Mouse (Mus musculus) pancreas, adult 10 weeks (tissue): ENCODE data around the gene Dmpk. TPM values are rescaled to one million over a fixed set of nuclear protein-coding genes. Genes with fewer than 3 reads are reported as not detected.

Experiments
- polyA plus RNA-seq: library from polyadenylated mRNA; stranded (reverse); fragments of 350-450 nt; fragmentation: Illumina TruSeq; extraction: RNeasy Lipid Tissue Mini Kit (QIAGEN cat#74804); gene quantifications from one replicate; pipeline ENCODE4 v1.2.3, GENCODE M21; 2015; ENCODE audit warnings: low read depth, low replicate concordance; ENCODE audit not compliant: insufficient read depth

Dmpk gene
- 15.3 TPM for polyA plus RNA-seq

DNA sequence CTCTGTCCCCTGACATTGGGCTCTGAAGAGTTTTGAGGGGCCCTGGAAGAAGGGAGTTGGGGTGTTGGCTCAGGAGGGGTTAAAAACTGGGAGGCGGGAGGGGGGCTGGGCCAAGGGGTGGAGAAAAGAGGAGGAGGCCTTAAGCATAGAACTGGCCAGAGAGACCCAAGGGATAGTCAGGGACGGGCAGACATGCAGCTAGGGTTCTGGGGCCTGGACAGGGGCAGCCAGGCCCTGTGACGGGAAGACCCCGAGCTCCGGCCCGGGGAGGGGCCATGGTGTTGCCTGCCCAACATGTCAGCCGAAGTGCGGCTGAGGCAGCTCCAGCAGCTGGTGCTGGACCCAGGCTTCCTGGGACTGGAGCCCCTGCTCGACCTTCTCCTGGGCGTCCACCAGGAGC lies at the start of gene Dmpk:
TSS of gene Dmpk (plus strand) at position 149 of the 400 bp plus-strand sequence.

DNA sequence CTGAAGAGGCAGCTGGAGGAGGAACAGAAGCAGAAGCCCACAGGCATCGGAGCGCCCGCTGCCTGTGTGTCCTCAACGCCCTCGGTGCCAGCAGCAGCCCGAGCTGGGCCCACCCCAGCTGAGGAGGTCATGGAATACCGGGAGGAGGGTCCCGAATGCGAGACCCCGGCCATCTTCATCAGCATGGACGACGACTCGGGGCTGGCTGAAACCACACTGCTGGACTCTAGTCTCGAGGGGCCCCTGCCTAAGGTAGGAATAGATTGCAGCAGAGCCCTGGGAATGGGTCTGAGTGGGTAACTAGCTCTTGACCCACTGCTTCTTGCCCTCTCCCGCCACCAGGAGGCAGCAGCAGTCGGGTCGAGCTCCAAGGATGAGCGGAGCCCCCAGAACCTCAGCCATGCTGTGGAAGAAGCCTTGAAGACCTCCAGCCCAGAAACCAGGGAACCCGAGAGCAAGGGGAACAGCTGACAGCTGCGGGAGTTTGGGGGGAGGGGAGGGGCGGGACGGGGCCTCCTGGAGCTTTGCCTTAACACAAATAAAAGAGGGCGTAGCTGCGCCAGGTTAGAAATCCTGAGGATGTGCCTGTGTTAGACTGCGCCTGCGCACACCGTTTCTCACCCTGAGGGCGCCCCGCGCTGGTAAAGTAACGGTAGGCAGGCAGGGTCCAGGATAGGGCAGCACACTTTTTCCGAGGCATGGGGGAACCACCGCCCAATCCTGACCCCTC lies 29.4 kb upstream of the Dmpk start, which contains the start of gene Rsph6a:
TSS of gene Rsph6a (plus strand) at position 644 of the 730 bp plus-strand sequence.

DNA sequence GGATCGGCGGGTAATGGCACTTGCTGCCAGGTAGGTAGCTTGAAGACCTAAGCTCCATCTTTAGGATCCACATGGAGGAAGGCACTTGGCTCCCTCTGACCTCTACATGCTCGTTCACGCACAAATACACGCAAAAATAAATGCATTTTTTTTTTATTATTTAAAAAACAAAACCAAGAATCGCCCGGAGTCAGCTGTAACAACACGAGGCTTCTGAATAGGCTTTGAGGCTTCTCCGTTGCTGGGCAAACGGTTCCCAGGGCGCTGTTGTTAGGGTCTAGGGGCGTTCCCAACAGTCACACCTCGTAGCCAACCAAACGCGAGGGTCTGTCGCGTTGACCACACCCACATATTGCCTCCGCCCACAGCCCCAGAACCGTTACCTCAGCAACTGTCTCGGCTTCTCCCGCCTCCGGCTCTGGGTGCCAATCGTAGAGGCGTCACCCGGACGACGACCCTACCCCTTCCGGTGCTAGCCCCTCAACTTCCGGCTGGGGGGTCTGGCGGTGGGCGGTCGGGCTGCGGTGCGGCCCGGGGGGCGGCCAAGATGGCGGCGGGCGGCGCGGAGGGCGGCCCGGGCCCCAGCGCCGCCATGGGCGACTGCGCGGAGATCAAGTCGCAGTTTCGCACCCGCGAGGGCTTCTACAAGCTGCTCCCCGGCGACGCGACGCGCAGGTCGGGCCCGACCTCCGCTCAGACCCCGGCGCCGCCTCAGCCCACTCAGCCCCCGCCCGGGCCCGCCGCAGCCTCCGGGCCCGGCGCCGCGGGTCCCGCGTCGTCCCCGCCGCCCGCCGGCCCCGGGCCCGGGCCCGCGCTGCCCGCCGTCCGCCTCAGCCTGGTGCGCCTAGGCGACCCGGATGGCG lies 7.7 kb upstream of the Dmpk start, which contains the start of gene Dmwd:
TSS of gene Dmwd (plus strand) at position 505 of the 863 bp plus-strand sequence.

DNA sequence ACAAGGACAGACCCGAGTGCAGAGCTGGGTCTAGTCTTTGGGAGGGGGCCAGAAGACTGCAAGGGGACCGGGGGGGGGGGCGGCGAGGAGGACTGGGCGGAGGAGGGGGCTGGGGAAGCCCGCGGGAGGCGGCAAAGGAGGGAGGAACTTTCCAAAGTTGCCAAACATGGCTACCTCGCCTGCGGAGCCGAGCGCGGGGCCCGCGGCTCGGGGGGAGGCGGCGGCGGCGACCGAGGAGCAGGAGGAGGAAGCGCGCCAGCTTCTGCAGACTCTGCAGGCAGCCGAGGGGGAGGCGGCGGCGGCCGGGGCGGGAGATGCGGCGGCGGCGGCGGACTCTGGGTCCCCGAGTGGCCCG lies 10.8 kb downstream of the Dmpk start, which contains the start of gene Six5:
TSS of gene Six5 (plus strand) at position 124 of the 355 bp plus-strand sequence.

DNA sequence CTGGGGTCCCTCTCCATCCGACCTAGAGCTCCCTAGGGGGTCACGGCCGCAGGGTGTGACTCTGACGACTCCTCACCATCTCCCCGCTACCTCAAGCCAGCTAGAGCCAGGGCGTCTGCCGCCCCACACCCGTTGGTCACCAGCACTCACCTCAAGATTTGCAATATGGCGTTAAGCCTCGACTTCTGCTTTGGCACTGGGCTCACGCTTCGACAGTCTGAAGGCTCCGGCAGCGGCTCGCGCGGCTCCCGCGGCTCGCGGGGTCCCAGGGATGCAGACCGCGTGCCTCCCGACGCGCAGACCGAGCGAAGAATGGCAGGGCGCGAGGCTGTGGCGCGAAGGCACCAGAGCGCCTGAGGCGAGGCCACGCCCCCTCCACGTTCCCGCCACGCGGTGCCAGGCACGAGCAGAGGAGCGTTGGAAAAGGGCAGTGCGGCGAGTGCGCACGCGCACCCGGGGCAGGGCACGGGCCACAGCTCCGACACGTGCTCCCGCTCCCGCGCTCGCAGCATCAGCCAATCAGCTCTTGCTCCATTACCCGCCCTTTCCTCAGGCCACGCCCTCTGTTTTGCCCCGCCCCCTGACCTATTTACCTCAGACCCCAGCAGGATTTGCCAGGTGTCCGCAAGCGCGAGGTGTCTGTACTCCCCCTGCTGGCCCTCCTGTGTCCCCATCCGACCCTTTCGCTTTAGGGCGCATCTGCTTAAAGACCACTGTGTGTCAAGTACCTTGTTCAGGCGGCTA lies 34.6 kb downstream of the Dmpk start, which contains the start of gene Gm4969:
TSS of gene Gm4969 (minus strand) at position 341 of the 744 bp plus-strand sequence.

DNA sequence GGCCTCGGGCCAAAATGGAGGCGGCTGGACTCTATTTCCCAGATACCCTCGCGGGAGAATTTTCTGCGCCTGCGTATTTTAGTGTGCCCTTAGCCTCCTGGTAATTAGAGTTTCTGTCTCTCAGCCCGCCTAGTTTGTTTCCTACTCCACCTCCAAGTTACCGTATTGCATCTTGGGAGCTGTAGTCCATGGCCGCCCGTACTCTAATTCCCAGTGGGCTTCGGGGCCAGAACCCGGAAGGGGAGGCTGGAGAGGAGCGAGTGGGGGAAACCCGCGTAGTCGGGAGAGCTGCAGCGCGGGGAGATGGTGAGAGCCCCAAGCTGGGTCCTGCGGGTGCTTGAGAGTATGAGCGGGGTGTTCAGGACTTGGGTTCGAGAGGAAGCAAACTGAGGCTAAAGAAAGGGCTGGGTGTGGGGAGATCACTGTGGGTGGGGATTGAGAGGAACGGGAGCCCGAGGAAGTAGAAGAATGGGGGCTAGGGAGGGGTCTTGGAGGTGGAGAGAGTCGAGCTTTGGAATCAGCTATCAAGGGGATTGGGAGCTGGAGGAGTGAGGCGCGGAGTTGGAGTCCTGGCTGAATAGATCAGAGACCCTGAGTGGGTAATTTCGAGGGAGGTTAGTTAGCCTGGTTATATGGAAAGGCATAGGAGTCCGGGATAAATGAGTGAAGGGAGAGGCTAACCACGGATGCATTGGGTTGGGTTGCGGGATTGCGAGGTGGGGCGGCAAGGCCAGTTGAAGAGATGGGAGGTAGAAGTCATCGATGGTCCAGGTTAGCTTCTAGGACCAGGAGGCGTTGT lies 36.2 kb downstream of the Dmpk start, which contains the start of gene Fbxo46:
TSS of gene Fbxo46 (plus strand) at position 229 of the 799 bp plus-strand sequence.

Other genes with a start within 250 kb of the Dmpk start
- 4.3 TPM for gene Mill2, start 243.9 kb upstream of the Dmpk start, polyA plus RNA-seq
- not detected for gene Pglyrp1, start 212.5 kb upstream of the Dmpk start, polyA plus RNA-seq
- gene Ccdc61, start 173.4 kb upstream of the Dmpk start, polyA plus RNA-seq, result 4.1 TPM
- gene Nova2, start 158.0 kb upstream of the Dmpk start, polyA plus RNA-seq, result 2.3 TPM
- gene Nanos2, start 96.4 kb upstream of the Dmpk start, polyA plus RNA-seq, result not detected
- gene Mypop, start 92.6 kb upstream of the Dmpk start, polyA plus RNA-seq, result 2.5 TPM
- 5.9 TPM for gene Irf2bp1, start 79.8 kb upstream of the Dmpk start, polyA plus RNA-seq
- gene Foxa3, start 60.3 kb upstream of the Dmpk start, polyA plus RNA-seq, result 5.9 TPM
- gene Sympk, start 59.5 kb upstream of the Dmpk start, polyA plus RNA-seq, result 20.0 TPM
- gene Rsph6a, start 29.2 kb upstream of the Dmpk start, polyA plus RNA-seq, result not detected
- gene Dmwd, start 7.6 kb upstream of the Dmpk start, polyA plus RNA-seq, result 10.7 TPM
- 8.4 TPM for gene Six5, start 10.7 kb downstream of the Dmpk start, polyA plus RNA-seq
- not detected for gene Gm4969, start 34.5 kb downstream of the Dmpk start, polyA plus RNA-seq
- gene Fbxo46, start 36.0 kb downstream of the Dmpk start, polyA plus RNA-seq, result 1.5 TPM
- 5.5 TPM for gene Qpctl, start 65.4 kb downstream of the Dmpk start, polyA plus RNA-seq
- gene Snrpd2, start 65.9 kb downstream of the Dmpk start, polyA plus RNA-seq, result 17.7 TPM
- 6.9 TPM for gene Gipr, start 82.3 kb downstream of the Dmpk start, polyA plus RNA-seq
- 6.4 TPM for gene Eml2, start 92.6 kb downstream of the Dmpk start, polyA plus RNA-seq
- gene Gpr4, start 128.7 kb downstream of the Dmpk start, polyA plus RNA-seq, result 3.5 TPM
- 3.2 TPM for gene Opa3, start 144.5 kb downstream of the Dmpk start, polyA plus RNA-seq
- 15.6 TPM for gene Vasp, start 188.0 kb downstream of the Dmpk start, polyA plus RNA-seq
- gene Ppm1n, start 196.2 kb downstream of the Dmpk start, polyA plus RNA-seq, result not detected
- gene Rtn2, start 198.8 kb downstream of the Dmpk start, polyA plus RNA-seq, result 0.98 TPM
- 3.5 TPM for gene Fosb, start 226.2 kb downstream of the Dmpk start, polyA plus RNA-seq